Mouse (Mus musculus): ENCODE measurements around the gene AI464131.

Gene AI464131

GRCm38 (mm10) chr4:41505131-41505551, 2.3 kb upstream of the AI464131 start:
- no peak for DNase-seq (ENCODE audit: low spot score in 2 of 2)

- no peak for DNase-seq (ENCODE audit: low spot score in 2 of 2)
Observed at GRCm38 (mm10) chr4:41504325-41504724, 1.4 kb upstream of the AI464131 start.

- no peak for DNase-seq (ENCODE audit: low spot score in 2 of 2)
Observed at GRCm38 (mm10) chr4:41502171-41502940, 520 bp downstream of the AI464131 start.

GRCm38 (mm10) chr4:41500787-41501186, 2.1 kb downstream of the AI464131 start:
- DNase-seq (ENCODE audit: low spot score in 2 of 2): no peak

- no peak for DNase-seq (ENCODE audit: low spot score in 2 of 2)
Observed at GRCm38 (mm10) chr4:41499619-41500018, 3.3 kb downstream of the AI464131 start.

- DNase-seq (ENCODE audit: low spot score in 2 of 2): no peak
Observed at GRCm38 (mm10) chr4:41498921-41499391, 3.9 kb downstream of the AI464131 start.

GRCm38 (mm10) chr4:41497995-41498845, 4.7 kb downstream of the AI464131 start:
- no peak for DNase-seq (ENCODE audit: low spot score in 2 of 2)

GRCm38 (mm10) chr4:41497579-41497978, 5.3 kb downstream of the AI464131 start:
- DNase-seq (ENCODE audit: low spot score in 2 of 2): no peak

GRCm38 (mm10) chr4:41497046-41497445, 5.8 kb downstream of the AI464131 start:
- no peak for DNase-seq (ENCODE audit: low spot score in 2 of 2)

GRCm38 (mm10) chr4:41495850-41496249, 7.0 kb downstream of the AI464131 start:
- no peak for DNase-seq (ENCODE audit: low spot score in 2 of 2)

- DNase-seq (ENCODE audit: low spot score in 2 of 2): no peak
Observed at GRCm38 (mm10) chr4:41495076-41495475, 7.8 kb downstream of the AI464131 start.

GRCm38 (mm10) chr4:41494378-41494777, 8.5 kb downstream of the AI464131 start:
- DNase-seq (ENCODE audit: low spot score in 2 of 2): no peak

- DNase-seq (ENCODE audit: low spot score in 2 of 2): no peak
Observed at GRCm38 (mm10) chr4:41493464-41494116, 9.3 kb downstream of the AI464131 start.

GRCm38 (mm10) chr4:41492951-41493350, 9.9 kb downstream of the AI464131 start:
- DNase-seq (ENCODE audit: low spot score in 2 of 2): no peak

GRCm38 (mm10) chr4:41481601-41482017, 21.3 kb downstream of the AI464131 start:
- no peak for DNase-seq (ENCODE audit: low spot score in 2 of 2)

GRCm38 (mm10) chr4:41480254-41480653, 22.6 kb downstream of the AI464131 start:
- DNase-seq (ENCODE audit: low spot score in 2 of 2): no peak

- DNase-seq (ENCODE audit: low spot score in 2 of 2): no peak
Observed at GRCm38 (mm10) chr4:41479456-41479804, 23.4 kb downstream of the AI464131 start.

GRCm38 (mm10) chr4:41478751-41479455, 24.0 kb downstream of the AI464131 start:
- no peak for DNase-seq (ENCODE audit: low spot score in 2 of 2)

- DNase-seq (ENCODE audit: low spot score in 2 of 2): no peak
Observed at GRCm38 (mm10) chr4:41477648-41478160, 25.2 kb downstream of the AI464131 start.

GRCm38 (mm10) chr4:41471384-41471689, 31.5 kb downstream of the AI464131 start:
- DNase-seq (ENCODE audit: low spot score in 2 of 2): no peak

GRCm38 (mm10) chr4:41470684-41471383, 32.0 kb downstream of the AI464131 start:
- peak in 1 of 2 experiments; percentile 46 for DNase-seq (ENCODE audit: low spot score in 2 of 2)

Data from frontal cortex, postnatal 25 days (tissue).